Mouse (Mus musculus): ENCODE measurements around the gene Sv2a. TPM values are rescaled to one million over a fixed set of nuclear protein-coding genes. Genes with fewer than 3 reads are reported as not detected.
A peak's percentile ranks its signal among the peaks of the same experiment; 100 is the strongest.

Sv2a gene
- total and polyA plus RNA-seq, 3 experiments: 3.4 to 5.4 (median 4.5) TPM

GRCm38 (mm10) chr3:96228828-96229227 lies 47.9 kb downstream of the Sv2a start:
- intact Hi-C loops (cut with DNase I): no loop called here
- 73% methylated on average over 2 of the region's 2 CpGs for WGBS

GRCm38 (mm10) chr3:96230404-96230803 lies 49.5 kb downstream of the Sv2a start:
- Histone ChIP-seq H3K4me1 (ENCODE audit: control insufficient read depth, insufficient read depth, low read length) (no peaks in the 10 kb centered on the region; the same call in 1 of the 2 replicates), H3K27ac (no peak overlapping the region; the same call in none of the 2 replicates), H3K79me2 (replicated peaks; ENCODE audit: control insufficient read depth, insufficient read depth, low read length) (peaks cover 1% of the 10 kb centered on the region; the same call in 1 of the 2 replicates), H3K4me3 (no peak overlapping the region), H3K36me3 (ENCODE audit: control insufficient read depth, insufficient read depth, low read length) (no peaks in the 10 kb centered on the region), H3K27me3 (ENCODE audit: control insufficient read depth, insufficient read depth, low read length) (no peaks in the 10 kb centered on the region), H3K9ac (ENCODE audit: low read depth, low read length) (no peak overlapping the region)
- WGBS: 58% methylated on average over 2 of the region's 2 CpGs
- no peak for TF ChIP-seq CTCF (IDR thresholded peaks at IDR 0.05)
- TF ChIP-seq EP300 (IDR thresholded peaks at IDR 0.05; ENCODE audit: insufficient read depth, low read depth, low read length): no peak
- TF ChIP-seq POLR2A (IDR thresholded peaks at IDR 0.05; ENCODE audit: insufficient read depth, low read depth, low read length): no peak
- no peak for DNase-seq
- intact Hi-C loops (cut with DNase I): loop anchor here (5.0 kb wide), 1 partner anchor 163 kb away; no protein-coding TSS in a partner anchor

More at GRCm38 (mm10) chr3:96228828-96229227, 47.9 kb downstream of the Sv2a start:
- peaks cover 2% of the 10 kb centered on the region; the same call in 1 of the 2 replicates for H3K79me2 ChIP-seq (replicated peaks; ENCODE audit: control insufficient read depth, insufficient read depth, low read length)
- no peaks in the 10 kb centered on the region; the same call in 1 of the 2 replicates for H3K4me1 ChIP-seq (ENCODE audit: control insufficient read depth, insufficient read depth, low read length)
- DNase-seq: no peak
- H3K27ac ChIP-seq: no peak overlapping the region
- no peaks in the 10 kb centered on the region for H3K27me3 ChIP-seq (ENCODE audit: control insufficient read depth, insufficient read depth, low read length)
- no peak overlapping the region for H3K4me3 ChIP-seq
- H3K9ac ChIP-seq (ENCODE audit: low read depth, low read length): no peak overlapping the region
- no peak for TF ChIP-seq CTCF (IDR thresholded peaks at IDR 0.05)
- H3K36me3 ChIP-seq (ENCODE audit: control insufficient read depth, insufficient read depth, low read length): no peaks in the 10 kb centered on the region

GRCm38 (mm10) chr3:96230910-96231757 lies 50.2 kb downstream of the Sv2a start:
- peak overlapping the region; percentile 47 for H3K27ac ChIP-seq
- no peak overlapping the region for H3K9ac ChIP-seq (ENCODE audit: low read depth, low read length)
- no peaks in the 10 kb centered on the region for H3K36me3 ChIP-seq (ENCODE audit: control insufficient read depth, insufficient read depth, low read length)
- whole genome bisulfite sequencing: 49% methylated on average over 4 of the region's 4 CpGs
- TF ChIP-seq CTCF (IDR thresholded peaks at IDR 0.05) (no peak), POLR2A (IDR thresholded peaks at IDR 0.05; ENCODE audit: insufficient read depth, low read depth, low read length) (no peak), EP300 (IDR thresholded peaks at IDR 0.05; ENCODE audit: insufficient read depth, low read depth, low read length) (no peak)
- H3K4me1 ChIP-seq (ENCODE audit: control insufficient read depth, insufficient read depth, low read length): no peaks in the 10 kb centered on the region; the same call in 1 of the 2 replicates
- intact Hi-C loops (cut with DNase I): loop anchor here (5.0 kb wide), 1 partner anchor 164 kb away; no protein-coding TSS in a partner anchor
- peak in 1 of 2 experiments; percentile 18 for DNase-seq
- no peaks in the 10 kb centered on the region for H3K27me3 ChIP-seq (ENCODE audit: control insufficient read depth, insufficient read depth, low read length)
- H3K4me3 ChIP-seq: no peak overlapping the region
- no peaks in the 10 kb centered on the region for H3K79me2 ChIP-seq (replicated peaks; ENCODE audit: control insufficient read depth, insufficient read depth, low read length)

- no peaks in the 10 kb centered on the region; the same call in 1 of the 2 replicates for H3K4me1 ChIP-seq (ENCODE audit: control insufficient read depth, insufficient read depth, low read length)
- TF ChIP-seq EP300 (IDR thresholded peaks at IDR 0.05; ENCODE audit: insufficient read depth, low read depth, low read length): no peak
- no peak for TF ChIP-seq CTCF (IDR thresholded peaks at IDR 0.05)
- no peak for TF ChIP-seq POLR2A (IDR thresholded peaks at IDR 0.05; ENCODE audit: insufficient read depth, low read depth, low read length)
- no peaks in the 10 kb centered on the region for H3K36me3 ChIP-seq (ENCODE audit: control insufficient read depth, insufficient read depth, low read length)
- no peaks in the 10 kb centered on the region for H3K79me2 ChIP-seq (replicated peaks; ENCODE audit: control insufficient read depth, insufficient read depth, low read length)
- H3K27ac ChIP-seq: peak overlapping the region; percentile 47; the same call in 1 of the 2 replicates
- intact Hi-C loops (cut with DNase I): loop anchor here (5.0 kb wide), 1 partner anchor 164 kb away; no protein-coding TSS in a partner anchor
- H3K9ac ChIP-seq (ENCODE audit: low read depth, low read length): no peak overlapping the region
- DNase-seq: no peak
- H3K27me3 ChIP-seq (ENCODE audit: control insufficient read depth, insufficient read depth, low read length): no peaks in the 10 kb centered on the region
- no peak overlapping the region for H3K4me3 ChIP-seq
- 37% methylated on average over 2 of the region's 2 CpGs for WGBS
Measured at GRCm38 (mm10) chr3:96231758-96232120, 50.8 kb downstream of the Sv2a start.

- Histone ChIP-seq H3K27me3 (ENCODE audit: control insufficient read depth, insufficient read depth, low read length) (no peaks in the 10 kb centered on the region), H3K27ac (no peak overlapping the region), H3K4me1 (ENCODE audit: control insufficient read depth, insufficient read depth, low read length) (no peaks in the 10 kb centered on the region; the same call in 1 of the 2 replicates), H3K79me2 (replicated peaks; ENCODE audit: control insufficient read depth, insufficient read depth, low read length) (no peaks in the 10 kb centered on the region), H3K36me3 (ENCODE audit: control insufficient read depth, insufficient read depth, low read length) (no peaks in the 10 kb centered on the region), H3K4me3 (no peak overlapping the region), H3K9ac (ENCODE audit: low read depth, low read length) (no peak overlapping the region)
- TF ChIP-seq CTCF (IDR thresholded peaks at IDR 0.05) (no peak), POLR2A (IDR thresholded peaks at IDR 0.05; ENCODE audit: insufficient read depth, low read depth, low read length) (no peak), EP300 (IDR thresholded peaks at IDR 0.05; ENCODE audit: insufficient read depth, low read depth, low read length) (no peak)
- 87% methylated on average over 2 of the region's 2 CpGs for WGBS
- no peak for DNase-seq
- intact Hi-C loops (cut with DNase I): loop anchor here (5.0 kb wide), 1 partner anchor 168 kb away; no protein-coding TSS in a partner anchor
Measured at GRCm38 (mm10) chr3:96234914-96235313, 54.0 kb downstream of the Sv2a start.

- H3K36me3 ChIP-seq (ENCODE audit: control insufficient read depth, insufficient read depth, low read length): peaks cover 2% of the 10 kb centered on the region; the same call in 1 of the 2 replicates
- intact Hi-C loops (cut with DNase I): loop anchor here (2.0 kb wide), 1 partner anchor 13 kb away; no protein-coding TSS in a partner anchor
- H3K27me3 ChIP-seq (ENCODE audit: control insufficient read depth, insufficient read depth, low read length): no peaks in the 10 kb centered on the region
- H3K27ac ChIP-seq: no peak overlapping the region
- peaks cover 1% of the 10 kb centered on the region for H3K4me1 ChIP-seq (ENCODE audit: control insufficient read depth, insufficient read depth, low read length)
- no peak overlapping the region for H3K9ac ChIP-seq (ENCODE audit: low read depth, low read length)
- no peak for DNase-seq
- no peaks in the 10 kb centered on the region for H3K79me2 ChIP-seq (replicated peaks; ENCODE audit: control insufficient read depth, insufficient read depth, low read length)
- WGBS: 65% methylated on average over 3 of the region's 3 CpGs
- no peak overlapping the region for H3K4me3 ChIP-seq
- no peak for TF ChIP-seq EP300 (IDR thresholded peaks at IDR 0.05; ENCODE audit: insufficient read depth, low read depth, low read length)
- TF ChIP-seq POLR2A (IDR thresholded peaks at IDR 0.05; ENCODE audit: insufficient read depth, low read depth, low read length): no peak
- no peak for TF ChIP-seq CTCF (IDR thresholded peaks at IDR 0.05)
Measured at GRCm38 (mm10) chr3:96235836-96236235, 54.9 kb downstream of the Sv2a start.

Data from heart, adult 2 months (tissue).